Mouse (Mus musculus): Measurements from ENCODE around the gene Pax5.

DNA sequence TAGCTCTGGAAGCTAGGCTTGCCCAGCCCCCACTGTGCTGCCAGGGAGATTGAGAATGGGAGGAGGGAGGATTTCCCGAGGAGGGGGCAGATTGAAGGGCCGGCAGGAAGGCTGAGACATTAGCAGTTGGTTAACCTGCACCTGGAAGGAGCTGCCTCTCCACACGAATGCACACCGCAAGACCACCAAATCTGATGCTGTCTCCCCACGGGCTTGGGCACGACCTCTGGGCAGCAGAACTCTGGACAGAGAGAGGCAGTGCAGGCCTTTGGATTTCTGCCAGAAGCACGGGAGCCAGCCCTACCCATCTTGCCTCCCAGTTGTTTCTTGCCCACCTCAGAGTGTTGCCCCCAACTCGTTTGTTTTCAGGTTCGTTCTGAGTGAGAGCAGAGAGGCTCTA, 8.8 kb downstream of the Pax5 start:
- TF ChIP-seq CTCF (IDR thresholded peaks at IDR 0.05; ENCODE audit: control insufficient read depth, insufficient read depth, insufficient read length): no peak
- no peak for TF ChIP-seq MYOD1 (IDR thresholded peaks at IDR 0.05; ENCODE audit: control insufficient read depth, insufficient read length, low read depth)
